Mouse (Mus musculus) WW6 (cell line): ENCODE measurements around the gene Psmc1.

Experiments
- DNase-seq: peaks from one replicate; pipeline ENCODE4 v3.0.0-alpha.2; 2013; ENCODE audit warnings: low read depth, low spot score

The Psmc1 gene

DNA sequence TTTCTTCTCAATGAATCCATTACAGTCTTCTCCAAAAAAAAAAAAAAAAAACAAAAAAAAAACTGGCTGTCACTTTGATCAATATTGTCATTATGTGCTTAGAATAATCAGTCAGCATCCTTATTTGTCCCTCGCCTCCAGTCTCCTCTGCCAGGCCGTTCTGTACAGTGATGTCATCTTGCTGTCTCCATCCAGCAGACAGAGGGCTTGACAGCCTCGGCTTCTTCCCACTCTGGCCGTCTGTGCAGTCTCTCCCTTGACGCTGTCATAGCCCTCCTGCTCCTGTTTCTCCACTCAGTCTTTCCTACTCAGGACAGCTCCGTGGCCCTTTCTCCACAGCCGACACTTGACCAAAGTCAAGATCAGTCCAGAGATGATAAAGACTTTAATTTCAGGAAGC, 62.5 kb downstream of the Psmc1 start:
- no peak for DNase-seq
